Mouse (Mus musculus): ENCODE measurements around the gene Naa25. TPM values are rescaled to one million over a fixed set of nuclear protein-coding genes. Genes with fewer than 3 reads are reported as not detected.

The Naa25 gene
- polyA plus RNA-seq, 1 experiment = 14.4 TPM

- Histone ChIP-seq H3K27me3 (ENCODE audit: control insufficient read depth, insufficient read depth, low read length) (no peaks in the 10 kb centered on the region), H3K4me1 (replicated peaks; ENCODE audit: control insufficient read depth, insufficient read depth, low read length) (peaks cover 13% of the 10 kb centered on the region), H3K27ac (ENCODE audit: control insufficient read depth, insufficient read depth, low read length) (no peak overlapping the region), H3K4me3 (ENCODE audit: control insufficient read depth, insufficient read depth, low read length) (no peak overlapping the region), H3K36me3 (ENCODE audit: control insufficient read depth, insufficient read depth, low read length) (peaks cover 19% of the 10 kb centered on the region)
- no peak for DNase-seq
- TF ChIP-seq POLR2A (IDR thresholded peaks at IDR 0.05; ENCODE audit: control insufficient read depth, extremely low read depth, insufficient read depth, low read length, poor library complexity) = no peak
- no peak for TF ChIP-seq CTCF (IDR thresholded peaks at IDR 0.05; ENCODE audit: borderline replicate concordance, control insufficient read depth, extremely low read depth, insufficient read depth, low read length, poor library complexity)
- WGBS = 91% methylated on average over 9 of the region's 9 CpGs
Observed at GRCm38 (mm10) chr5:121450476-121450875, 52.7 kb downstream of the Naa25 start.

- TF ChIP-seq POLR2A (IDR thresholded peaks at IDR 0.05; ENCODE audit: control insufficient read depth, extremely low read depth, insufficient read depth, low read length, poor library complexity) = no peak
- no peak for TF ChIP-seq CTCF (IDR thresholded peaks at IDR 0.05; ENCODE audit: borderline replicate concordance, control insufficient read depth, extremely low read depth, insufficient read depth, low read length, poor library complexity)
- peaks cover 13% of the 10 kb centered on the region for H3K4me1 ChIP-seq (replicated peaks; ENCODE audit: control insufficient read depth, insufficient read depth, low read length)
- peak overlapping the region; percentile 75 for H3K4me3 ChIP-seq (ENCODE audit: control insufficient read depth, insufficient read depth, low read length)
- peaks cover 15% of the 10 kb centered on the region for H3K36me3 ChIP-seq (ENCODE audit: control insufficient read depth, insufficient read depth, low read length)
- no peaks in the 10 kb centered on the region for H3K27me3 ChIP-seq (ENCODE audit: control insufficient read depth, insufficient read depth, low read length)
- WGBS = 3% methylated on average over 8 of the region's 8 CpGs
- no peak for DNase-seq
- H3K27ac ChIP-seq (ENCODE audit: control insufficient read depth, insufficient read depth, low read length) = peak overlapping the region; percentile 21; the same call in 1 of the 2 replicates
Observed at GRCm38 (mm10) chr5:121451203-121451602, 53.5 kb downstream of the Naa25 start.

DNA sequence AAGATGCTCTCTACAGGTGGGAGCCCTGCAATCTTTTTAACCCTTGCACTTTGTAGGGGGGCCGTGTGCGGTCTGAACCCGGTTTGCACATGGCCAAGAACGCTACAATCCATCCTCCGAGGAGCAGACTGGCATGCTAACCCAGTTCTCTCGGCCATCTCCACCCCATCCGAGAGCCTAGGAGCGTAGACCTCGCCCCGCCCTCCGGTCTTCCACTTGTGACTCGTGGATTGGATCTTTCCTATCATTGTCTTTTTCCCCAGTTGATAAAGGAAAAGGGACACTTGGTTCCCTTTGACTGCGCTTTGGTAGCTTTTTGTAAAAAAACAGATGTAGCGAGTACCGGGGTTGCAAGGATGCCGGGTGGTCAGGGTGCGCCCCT lies 53.9 kb downstream of the Naa25 start, which contains the start of gene Tmem116:
Tmem116 (plus strand) TSS at position 250 of the 382 bp plus-strand sequence.
- Histone ChIP-seq H3K4me3 (ENCODE audit: control insufficient read depth, insufficient read depth, low read length) (peak within 1 kb of the TSS; percentile 83), H3K36me3 (ENCODE audit: control insufficient read depth, insufficient read depth, low read length) (peaks cover 11% of the 10 kb centered on the region), H3K27ac (ENCODE audit: control insufficient read depth, insufficient read depth, low read length) (peak within 1 kb of the TSS; percentile 52), H3K27me3 (ENCODE audit: control insufficient read depth, insufficient read depth, low read length) (no peaks in the 10 kb centered on the region), H3K4me1 (replicated peaks; ENCODE audit: control insufficient read depth, insufficient read depth, low read length) (peaks cover 13% of the 10 kb centered on the region)
- TF ChIP-seq CTCF (IDR thresholded peaks at IDR 0.05; ENCODE audit: borderline replicate concordance, control insufficient read depth, extremely low read depth, insufficient read depth, low read length, poor library complexity) = no peak
- TF ChIP-seq POLR2A (IDR thresholded peaks at IDR 0.05; ENCODE audit: control insufficient read depth, extremely low read depth, insufficient read depth, low read length, poor library complexity) = no peak
- WGBS = under 1% methylated on average over 17 of the region's 17 CpGs
- DNase-seq = peak; percentile 37

DNA sequence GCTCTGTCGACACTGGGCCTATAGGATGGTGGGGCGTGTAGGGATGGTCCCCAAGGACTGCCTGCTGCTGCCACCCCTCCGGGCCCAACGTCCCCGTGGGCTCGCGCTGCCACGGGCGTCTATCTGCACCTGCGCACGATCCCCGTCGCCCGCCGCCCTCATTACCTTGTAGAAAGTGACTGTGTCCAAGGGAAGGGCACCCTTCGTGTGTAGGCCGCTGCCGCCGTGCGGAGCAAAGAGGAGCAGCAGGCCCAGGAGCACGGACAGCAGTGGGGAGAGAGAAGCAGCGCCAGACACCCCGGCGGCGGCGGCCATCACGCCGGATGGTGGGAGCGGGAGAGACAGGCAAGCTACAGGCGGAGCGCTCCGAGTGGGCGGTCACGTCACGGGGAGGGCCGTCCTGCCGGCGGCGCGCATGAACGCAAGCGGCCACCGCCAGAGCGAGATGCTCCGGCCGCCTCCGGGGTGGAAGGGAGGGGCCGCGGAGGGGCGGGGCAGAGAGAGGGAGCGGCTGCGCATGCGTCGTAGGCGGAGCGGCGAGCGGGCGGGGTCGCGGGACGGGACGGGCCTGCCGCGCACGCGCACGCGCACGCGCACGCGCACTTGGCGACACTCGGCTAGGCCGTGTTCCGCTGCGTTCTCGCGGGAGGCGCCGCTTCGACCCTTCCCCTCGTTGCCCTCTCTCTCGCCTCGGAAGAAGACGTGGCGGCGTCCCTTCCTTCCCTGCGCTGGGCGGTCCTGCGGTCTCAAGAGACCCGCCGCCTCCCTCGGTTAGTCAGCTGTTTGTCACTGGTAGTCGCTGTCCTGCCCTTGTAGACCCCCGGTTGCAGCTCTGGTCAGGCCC lies 54.5 kb downstream of the Naa25 start, which contains the start of gene Erp29:
Erp29 (minus strand) TSS at position 481 of the 844 bp plus-strand sequence.
- Histone ChIP-seq H3K4me1 (replicated peaks; ENCODE audit: control insufficient read depth, insufficient read depth, low read length) (peaks cover 13% of the 10 kb centered on the region), H3K27ac (ENCODE audit: control insufficient read depth, insufficient read depth, low read length) (peak within 1 kb of the TSS; percentile 52), H3K36me3 (ENCODE audit: control insufficient read depth, insufficient read depth, low read length) (peaks cover 5% of the 10 kb centered on the region; the same call in 1 of the 2 replicates), H3K27me3 (ENCODE audit: control insufficient read depth, insufficient read depth, low read length) (no peaks in the 10 kb centered on the region), H3K4me3 (ENCODE audit: control insufficient read depth, insufficient read depth, low read length) (peak within 1 kb of the TSS; percentile 83)
- peak; percentile 82 for TF ChIP-seq POLR2A (IDR thresholded peaks at IDR 0.05; ENCODE audit: control insufficient read depth, extremely low read depth, insufficient read depth, low read length, poor library complexity)
- no peak; the same call in 1 of the 2 replicates for TF ChIP-seq CTCF (IDR thresholded peaks at IDR 0.05; ENCODE audit: borderline replicate concordance, control insufficient read depth, extremely low read depth, insufficient read depth, low read length, poor library complexity)
- WGBS = under 1% methylated on average over 92 of the region's 97 CpGs
- peak; percentile 99 for DNase-seq

DNA sequence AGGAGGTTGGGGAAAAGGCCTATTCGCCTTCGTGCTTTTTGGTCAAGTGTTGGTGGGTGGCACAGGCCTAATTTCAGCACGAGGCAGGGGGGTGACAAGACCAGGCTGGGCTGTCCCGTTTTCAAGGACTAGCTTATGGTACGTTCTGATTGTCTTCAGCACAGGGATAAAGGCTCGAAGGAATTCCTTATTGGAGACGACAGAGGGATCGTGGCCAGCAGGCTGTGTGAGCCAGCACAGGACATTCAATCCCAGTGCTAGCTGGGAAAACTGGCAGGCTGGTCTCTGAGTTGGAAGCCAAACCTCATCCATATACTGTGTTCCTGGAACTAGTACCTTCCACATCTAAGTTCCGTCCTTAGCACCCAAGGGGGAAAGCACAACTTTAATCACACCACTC lies 55.2 kb downstream of the Naa25 start:
- 8% methylated on average over 9 of the region's 9 CpGs for WGBS
- TF ChIP-seq CTCF (IDR thresholded peaks at IDR 0.05; ENCODE audit: borderline replicate concordance, control insufficient read depth, extremely low read depth, insufficient read depth, low read length, poor library complexity) (no peak), POLR2A (IDR thresholded peaks at IDR 0.05; ENCODE audit: control insufficient read depth, extremely low read depth, insufficient read depth, low read length, poor library complexity) (no peak)
- peak overlapping the region; percentile 83 for H3K4me3 ChIP-seq (ENCODE audit: control insufficient read depth, insufficient read depth, low read length)
- H3K36me3 ChIP-seq (ENCODE audit: control insufficient read depth, insufficient read depth, low read length) = peaks cover 5% of the 10 kb centered on the region; the same call in 1 of the 2 replicates
- H3K27me3 ChIP-seq (ENCODE audit: control insufficient read depth, insufficient read depth, low read length) = no peaks in the 10 kb centered on the region
- peaks cover 13% of the 10 kb centered on the region for H3K4me1 ChIP-seq (replicated peaks; ENCODE audit: control insufficient read depth, insufficient read depth, low read length)
- no peak for DNase-seq
- H3K27ac ChIP-seq (ENCODE audit: control insufficient read depth, insufficient read depth, low read length) = peak overlapping the region; percentile 52

DNA sequence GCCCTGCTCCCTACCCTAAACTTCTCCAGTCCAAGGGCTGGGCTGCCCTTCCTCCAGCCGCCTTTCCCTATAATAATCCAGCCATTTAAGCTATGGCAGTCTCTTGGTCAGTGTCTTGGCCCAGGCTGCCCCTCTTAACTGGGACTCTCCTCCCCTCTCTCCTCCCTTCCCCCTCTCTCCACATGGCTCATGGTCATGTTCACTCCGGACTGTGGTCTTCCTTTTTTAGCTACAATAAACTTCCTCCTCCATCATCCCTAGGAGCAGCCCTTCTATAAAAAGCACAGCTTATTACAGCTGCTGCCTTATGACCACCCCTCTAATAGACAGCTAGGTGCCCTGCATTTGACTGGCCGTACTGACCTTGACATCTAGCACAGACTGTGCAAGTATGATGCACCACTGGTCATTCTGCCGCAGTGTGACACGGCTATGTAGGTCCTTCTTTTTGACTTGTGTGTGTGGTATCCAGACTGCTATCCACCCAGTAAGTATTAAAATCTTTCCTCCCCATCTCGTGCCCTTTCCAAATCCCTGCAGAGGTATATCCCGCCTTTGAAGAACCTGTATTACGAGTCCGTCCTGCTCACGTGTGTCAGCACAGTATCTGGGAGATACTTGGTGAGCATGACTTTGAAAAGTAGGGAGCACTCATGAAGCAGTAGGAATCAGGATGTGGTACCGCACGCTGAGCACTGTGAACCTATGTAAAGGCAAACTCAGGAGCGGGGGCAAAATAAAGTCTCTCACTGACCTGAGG lies 56.2 kb downstream of the Naa25 start:
- 93% methylated on average over 13 of the region's 13 CpGs for WGBS
- no peak for DNase-seq
- no peaks in the 10 kb centered on the region for H3K36me3 ChIP-seq (ENCODE audit: control insufficient read depth, insufficient read depth, low read length)
- H3K4me1 ChIP-seq (replicated peaks; ENCODE audit: control insufficient read depth, insufficient read depth, low read length) = peaks cover 13% of the 10 kb centered on the region
- no peak for TF ChIP-seq CTCF (IDR thresholded peaks at IDR 0.05; ENCODE audit: borderline replicate concordance, control insufficient read depth, extremely low read depth, insufficient read depth, low read length, poor library complexity)
- H3K27me3 ChIP-seq (ENCODE audit: control insufficient read depth, insufficient read depth, low read length) = no peaks in the 10 kb centered on the region
- H3K4me3 ChIP-seq (ENCODE audit: control insufficient read depth, insufficient read depth, low read length) = no peak overlapping the region
- H3K27ac ChIP-seq (ENCODE audit: control insufficient read depth, insufficient read depth, low read length) = no peak overlapping the region
